In genomic region chr11:76381201-76381885, GRCm38 (mm10) we compare ENCODE assay signal across 19 mouse cellular contexts. TPM values are rescaled to one million over a fixed set of nuclear protein-coding genes. Genes with fewer than 3 reads are reported as not detected.
A peak's percentile ranks its signal among the peaks of the same experiment; 100 is the strongest.
DNase-seq lines count a peak whose midpoint lies in the region; ATAC-seq and TF ChIP-seq lines count a peak whose summit lies in the region.
"Had no signal": no experiment of that assay in that cellular context is flagged by ENCODE, and none has a peak within 500 bp of the region (broad histone marks: within the 10 kb centered on the region; RNA-seq: fewer than 3 reads in every experiment).

No protein-coding gene starts in this region.

- H3K27ac ChIP-seq in forebrain, embryonic 10.5 days, result peak overlapping the region; percentile 88
- no peak overlapping the region; the same call in 1 of the 2 replicates for H3K27ac ChIP-seq in forebrain, embryonic 13.5 days
- peak overlapping the region; percentile 44; the same call in 1 of the 2 replicates for H3K27ac ChIP-seq in heart, embryonic 10.5 days
- no peak overlapping the region for H3K27ac ChIP-seq in ES-Bruce4 (ENCODE audit: insufficient read depth, low read length)
- peak overlapping the region; percentile 47; the same call in 1 of the 2 replicates for H3K27ac ChIP-seq in limb, embryonic 10.5 days
- H3K27ac ChIP-seq in layer of hippocampus, adult 2 months, result no peak overlapping the region
- H3K27ac ChIP-seq: liver, embryonic 14.5 days; macrophage had no signal

- H3K4me2 ChIP-seq in forebrain, embryonic 13.5 days, result no peak overlapping the region
- H3K4me2 ChIP-seq: midbrain, embryonic 11.5 days had no signal

- TF ChIP-seq EP300 in ES-Bruce4 (IDR thresholded peaks at IDR 0.05; ENCODE audit: insufficient read depth, low read depth, low read length), result 0 out of 2 replicates have a peak, but pooled peaks have one; percentile 20

- no peak for ATAC-seq in forebrain, embryonic 13.5 days
- ATAC-seq: CD4-positive, CD25-positive, alpha-beta regulatory T cell, adult 4 months had no signal

- WGBS in forebrain, embryonic 10.5 days, result 88% methylated on average over 15 of the region's 15 CpGs
- WGBS in forebrain, embryonic 13.5 days, result 86% methylated on average over 15 of the region's 15 CpGs
- 73% methylated on average over 15 of the region's 15 CpGs for WGBS in heart, embryonic 10.5 days
- WGBS in limb, embryonic 10.5 days, result 80% methylated on average over 15 of the region's 15 CpGs

- peaks cover 20% of the 10 kb centered on the region for H3K36me3 ChIP-seq in forebrain, embryonic 10.5 days (replicated peaks)
- no peaks in the 10 kb centered on the region for H3K36me3 ChIP-seq in forebrain, embryonic 13.5 days (ENCODE audit: poor library complexity, severe bottlenecking)
- H3K36me3 ChIP-seq in heart, embryonic 10.5 days, result no peaks in the 10 kb centered on the region
- H3K36me3 ChIP-seq in ES-Bruce4 (ENCODE audit: control insufficient read depth, insufficient read depth, low read length, poor library complexity, severe bottlenecking), result no peaks in the 10 kb centered on the region
- peaks cover 11% of the 10 kb centered on the region; the same call in 1 of the 2 replicates for H3K36me3 ChIP-seq in limb, embryonic 10.5 days

- no peak for TF ChIP-seq POLR2A in ES-Bruce4 (IDR thresholded peaks at IDR 0.05; ENCODE audit: insufficient read depth, low read length)

- no peaks in the 10 kb centered on the region for H3K9me3 ChIP-seq in forebrain, embryonic 10.5 days
- H3K9me3 ChIP-seq in forebrain, embryonic 13.5 days (replicated peaks), result no peaks in the 10 kb centered on the region
- no peaks in the 10 kb centered on the region for H3K9me3 ChIP-seq in heart, embryonic 10.5 days
- H3K9me3 ChIP-seq in ES-Bruce4 (replicated peaks; ENCODE audit: control insufficient read depth, insufficient read depth, low read length, poor library complexity, severe bottlenecking), result no peaks in the 10 kb centered on the region
- H3K9me3 ChIP-seq in limb, embryonic 10.5 days (replicated peaks), result no peaks in the 10 kb centered on the region
- H3K9me3 ChIP-seq: hindbrain, embryonic 10.5 days had no signal

- peaks cover 99% of the 10 kb centered on the region for H3K4me1 ChIP-seq in forebrain, embryonic 10.5 days
- peaks cover 48% of the 10 kb centered on the region for H3K4me1 ChIP-seq in forebrain, embryonic 13.5 days
- H3K4me1 ChIP-seq in heart, embryonic 10.5 days, result peaks cover 44% of the 10 kb centered on the region
- H3K4me1 ChIP-seq in ES-Bruce4 (ENCODE audit: control insufficient read depth, insufficient read depth, low read length), result peaks cover 4% of the 10 kb centered on the region
- H3K4me1 ChIP-seq in limb, embryonic 10.5 days, result peaks cover 69% of the 10 kb centered on the region

- H3K4me3 ChIP-seq in forebrain, embryonic 10.5 days, result no peak overlapping the region
- no peak overlapping the region for H3K4me3 ChIP-seq in forebrain, embryonic 13.5 days
- H3K4me3 ChIP-seq in heart, embryonic 10.5 days, result no peak overlapping the region
- H3K4me3 ChIP-seq in ES-Bruce4 (ENCODE audit: low read depth, low read length), result no peak overlapping the region
- H3K4me3 ChIP-seq in limb, embryonic 10.5 days, result no peak overlapping the region
- H3K4me3 ChIP-seq in layer of hippocampus, adult 2 months, result no peak overlapping the region
- H3K4me3 ChIP-seq: hindbrain, embryonic 10.5 days had no signal

- no peaks in the 10 kb centered on the region for H3K27me3 ChIP-seq in forebrain, embryonic 10.5 days (ENCODE audit: poor library complexity, severe bottlenecking)
- no peaks in the 10 kb centered on the region for H3K27me3 ChIP-seq in forebrain, embryonic 13.5 days
- no peaks in the 10 kb centered on the region for H3K27me3 ChIP-seq in heart, embryonic 10.5 days (ENCODE audit: insufficient read depth, poor library complexity, severe bottlenecking)
- no peaks in the 10 kb centered on the region for H3K27me3 ChIP-seq in ES-Bruce4 (ENCODE audit: control insufficient read depth, insufficient read depth, low read length, poor library complexity, severe bottlenecking)
- no peaks in the 10 kb centered on the region for H3K27me3 ChIP-seq in limb, embryonic 10.5 days (ENCODE audit: low read depth, poor library complexity, severe bottlenecking)

- no peak for DNase-seq in forebrain, embryonic 10.5 days (ENCODE audit: extremely low spot score, low spot score)
- DNase-seq in heart, embryonic 10.5 days (ENCODE audit: low spot score), result no peak
- no peak for DNase-seq in heart, adult 11 months
- DNase-seq in limb, embryonic 10.5 days (ENCODE audit: low spot score), result no peak
- no peak for DNase-seq in layer of hippocampus, adult 2 months (ENCODE audit: low spot score in 2 of 2)
- no peak for DNase-seq in MN1 (ENCODE audit: low spot score)
- DNase-seq: cerebellum, postnatal 10 days; embryo, embryonic 11 days; kidney, adult 2 months; kidney, postnatal 36 days; retina, postnatal 1 day; thymus, postnatal 36 days had no signal

- H3K9ac ChIP-seq in forebrain, embryonic 13.5 days, result no peak overlapping the region
- no peak overlapping the region for H3K9ac ChIP-seq in ES-Bruce4 (ENCODE audit: low read depth, poor library complexity, severe bottlenecking)
- H3K9ac ChIP-seq: liver, embryonic 14.5 days had no signal

- TF ChIP-seq CTCF in ES-Bruce4 (IDR thresholded peaks at IDR 0.05; ENCODE audit: low read depth, low read length), result no peak
- no peak for TF ChIP-seq CTCF in layer of hippocampus, adult 2 months (conservative IDR thresholded peaks at IDR 0.05)

RNA-seq across cellular contexts. Expression of gene Nxn, which starts 17.6 kb away (rescaled TPM):
- polyA plus RNA-seq in forebrain, embryonic 10.5 days (2016; fragmentation: Nextera tagmentation; extraction: Ambion mirVana), result 55.4 and 62.3 TPM in 2 replicates
- 23.4 and 29.9 TPM in 2 replicates for polyA plus RNA-seq in forebrain, embryonic 13.5 days (2015; fragmentation: Nextera tagmentation; extraction: Ambion mirVana)
- 27.9 and 34.5 TPM in 2 replicates for polyA plus RNA-seq in heart, embryonic 10.5 days (2016; fragmentation: Nextera tagmentation; extraction: Ambion mirVana)
- 51.7 and 57.7 TPM in 2 replicates for polyA plus RNA-seq in ES-Bruce4 (2011; ENCODE audit: insufficient read depth, insufficient read length, low read depth, missing spikeins)
- 53.3 and 55.7 TPM in 2 replicates for polyA plus RNA-seq in limb, embryonic 10.5 days (2016; fragmentation: Nextera tagmentation; extraction: Ambion mirVana)
- 10 to 100 TPM; 11.6 to 12.2 TPM for total RNA-seq in layer of hippocampus, adult 2 months (2021)

RNA-seq across cellular contexts. Expression of gene Timm22, which starts 25.4 kb away (rescaled TPM):
- 127 and 128 TPM in 2 replicates for polyA plus RNA-seq in forebrain, embryonic 10.5 days (2016; fragmentation: Nextera tagmentation; extraction: Ambion mirVana)
- polyA plus RNA-seq in forebrain, embryonic 13.5 days (2015; fragmentation: Nextera tagmentation; extraction: Ambion mirVana), result 102 and 104 TPM in 2 replicates
- polyA plus RNA-seq in heart, embryonic 10.5 days (2016; fragmentation: Nextera tagmentation; extraction: Ambion mirVana), result 120 and 129 TPM in 2 replicates
- polyA plus RNA-seq in ES-Bruce4 (2011; ENCODE audit: insufficient read depth, insufficient read length, low read depth, missing spikeins), result 16.9 and 19.1 TPM in 2 replicates
- polyA plus RNA-seq in limb, embryonic 10.5 days (2016; fragmentation: Nextera tagmentation; extraction: Ambion mirVana), result 144 and 147 TPM in 2 replicates
- total RNA-seq in layer of hippocampus, adult 2 months (2021), result 10 to 100 TPM; 28.6 to 29.4 TPM

Comparison
In these comparisons a context has a peak if more than half of its experiments do, and no peak if none do; other contexts are left out.
1. H3K27ac ChIP-seq: peak in forebrain, embryonic 10.5 days (single experiment), heart, embryonic 10.5 days (single experiment) and limb, embryonic 10.5 days (single experiment); none in forebrain, embryonic 13.5 days (single experiment), ES-Bruce4 (single experiment) and layer of hippocampus, adult 2 months (single experiment).